Mouse (Mus musculus) forebrain, postnatal 0 days (tissue): ENCODE measurements around the gene Cdh6. TPM values are rescaled to one million over a fixed set of nuclear protein-coding genes. Genes with fewer than 3 reads are reported as not detected.

Source experiments
- ATAC-seq: fragments of 200-750 bp; cut with Nextera tagmentation; 2 replicates; pipeline ENCODE4 v1.8.0; 2017; ENCODE audit warnings: mild to moderate bottlenecking, moderate library complexity
- DNase-seq: peaks from one replicate; pipeline ENCODE4 v3.0.0-alpha.2; 2015
- H3K27ac ChIP-seq: fragments of 300-500 bp; sonication (generic); 2 replicates; pipeline ENCODE4 v1.5.1; 2014; ENCODE audit warnings: low read depth, mild to moderate bottlenecking, antibody characterized with exemption, low read length, moderate library complexity, mixed read lengths
- H3K27me3 ChIP-seq: fragments of 300-500 bp; sonication (generic); 2 replicates; pipeline ENCODE4 v1.6.1; 2014; ENCODE audit warnings: mild to moderate bottlenecking, low read length, mixed read lengths; ENCODE audit not compliant: insufficient read depth
- H3K36me3 ChIP-seq: fragments of 300-500 bp; sonication (generic); 2 replicates; pipeline ENCODE4 v1.6.1; 2014; ENCODE audit warnings: mild to moderate bottlenecking, moderate library complexity; ENCODE audit not compliant: insufficient read depth
- H3K4me1 ChIP-seq: fragments of 300-500 bp; sonication (generic); 2 replicates; pipeline ENCODE4 v1.6.1; 2014; ENCODE audit warnings: antibody characterized with exemption; ENCODE audit not compliant: insufficient read depth
- H3K4me2 ChIP-seq: fragments of 300-500 bp; sonication (generic); 2 replicates; pipeline ENCODE4 v1.6.1; 2014; ENCODE audit warnings: low read depth, mild to moderate bottlenecking, moderate library complexity
- H3K4me3 ChIP-seq: fragments of 300-500 bp; sonication (generic); 2 replicates; pipeline ENCODE4 v1.5.1; 2014; ENCODE audit warnings: low read depth, low read length, mixed read lengths
- H3K9ac ChIP-seq: fragments of 300-500 bp; sonication (generic); 2 replicates; pipeline ENCODE4 v1.6.1; 2014; ENCODE audit warnings: mild to moderate bottlenecking
- H3K9me3 ChIP-seq: fragments of 300-500 bp; sonication (generic); 2 replicates; pipeline ENCODE4 v1.6.1; 2016; ENCODE audit warnings: low read length
- CTCF ChIP-seq: sonication (generic); IDR thresholded peaks from 2 replicates; pipeline ENCODE4 v1.5.1; 2016; ENCODE audit warnings: antibody characterized with exemption, control low read depth, low read depth
- WGBS: fragments of 180-500 bp; shearing (Covaris S2); extraction: QIAGEN DNeasy Blood & Tissue Kit; methylation state at CpG from one replicate; pipeline ENCODE4 v1.1.7; 2014; 5-methylcytosine and 5-hydroxymethylcytosine counted together
- polyA plus RNA-seq: library from polyadenylated mRNA; unstranded; fragments of >200 nt; fragmentation: Nextera tagmentation; extraction: Ambion mirVana; gene quantifications from 2 replicates; pipeline ENCODE4 v1.2.1, GENCODE M21; 2015
- total RNA-seq: library from RNA; depleted of rRNA; stranded (reverse); fragments of >200 nt; gene quantifications from 2 replicates; pipeline ENCODE4 v1.2.3, GENCODE M21; 2014

The Cdh6 gene
- total and polyA plus RNA-seq, 2 experiments from 2014 or later, result 9.8 to 12.1 TPM

DNA sequence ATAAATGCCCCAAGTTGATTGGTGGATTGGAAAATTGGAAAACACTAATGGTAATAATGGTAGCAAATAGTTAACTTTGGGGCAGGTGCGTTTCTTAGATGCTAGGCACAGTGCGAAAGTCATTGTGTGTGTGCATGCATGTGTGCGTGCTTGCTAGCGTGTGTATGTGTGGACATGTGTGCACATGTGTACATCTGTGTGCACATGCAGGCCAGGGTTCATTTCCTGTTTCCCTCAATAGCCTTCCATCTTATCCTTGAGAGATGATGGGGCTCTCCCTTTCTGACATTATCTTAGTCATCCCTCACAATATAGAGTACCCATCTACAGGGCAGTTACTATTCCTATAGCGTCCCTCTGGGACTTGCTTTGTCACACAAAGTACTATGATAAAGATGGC, 17.7 kb downstream of the Cdh6 start:
- ATAC-seq (no peak), DNase-seq (no peak)
- Histone ChIP-seq H3K27me3 (no peaks in the 10 kb centered on the region), H3K4me1 (no peaks in the 10 kb centered on the region), H3K9ac (no peak overlapping the region), H3K4me2 (no peak overlapping the region), H3K4me3 (no peak overlapping the region), H3K27ac (no peak overlapping the region), H3K36me3 (no peaks in the 10 kb centered on the region), H3K9me3 (no peaks in the 10 kb centered on the region)
- TF ChIP-seq CTCF, result no peak
- 91% methylated on average over 5 of the region's 5 CpGs for WGBS

DNA sequence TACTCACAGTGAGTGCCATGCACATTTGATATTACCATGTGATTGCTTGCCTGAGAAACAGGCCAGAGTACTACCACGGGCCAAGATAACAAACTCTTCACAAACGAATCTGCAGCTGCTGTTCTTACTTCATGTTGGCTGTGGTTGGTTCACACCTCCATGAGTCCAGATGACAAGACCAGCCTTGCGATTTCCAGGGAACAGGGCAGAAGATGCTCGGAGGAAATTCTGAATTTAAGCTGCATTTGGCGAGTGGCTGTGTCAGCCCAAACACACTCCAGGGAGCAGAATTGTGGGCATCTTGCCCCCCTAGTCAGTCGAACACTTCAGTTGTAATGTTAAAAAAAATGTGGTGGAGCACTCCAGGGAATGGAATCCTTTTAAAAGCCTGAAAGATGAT, 18.1 kb downstream of the Cdh6 start:
- ATAC-seq (peak; percentile 67), DNase-seq (peak; percentile 43)
- no peak for TF ChIP-seq CTCF
- no peaks in the 10 kb centered on the region for H3K4me1 ChIP-seq
- H3K9me3 ChIP-seq, result no peaks in the 10 kb centered on the region
- WGBS, result 52% methylated on average over 6 of the region's 6 CpGs
- H3K36me3 ChIP-seq, result no peaks in the 10 kb centered on the region
- no peak overlapping the region for H3K4me3 ChIP-seq
- no peak overlapping the region for H3K27ac ChIP-seq
- no peaks in the 10 kb centered on the region for H3K27me3 ChIP-seq
- H3K4me2 ChIP-seq, result no peak overlapping the region
- H3K9ac ChIP-seq, result no peak overlapping the region

DNA sequence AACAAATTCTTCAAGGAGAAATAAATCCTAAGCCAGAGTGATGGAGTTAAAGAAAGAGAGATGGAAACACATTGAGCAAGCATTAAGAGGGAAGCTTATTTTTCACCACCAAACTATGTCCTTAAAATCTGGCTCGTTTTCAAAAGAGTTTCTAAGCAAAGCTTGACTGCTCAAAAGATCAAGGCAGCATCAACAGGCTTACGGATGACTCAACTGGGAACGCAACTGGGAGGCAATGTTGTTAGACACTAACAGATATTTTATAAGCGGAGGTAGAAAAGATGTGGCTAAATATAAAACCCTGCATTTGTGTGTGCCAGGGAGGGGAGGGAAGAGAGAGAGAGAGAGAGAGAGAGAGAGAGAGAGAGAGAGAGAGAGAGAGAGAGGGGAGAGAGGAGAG, 31.5 kb downstream of the Cdh6 start:
- ATAC-seq, result no peak
- Histone ChIP-seq H3K4me1 (no peaks in the 10 kb centered on the region), H3K36me3 (no peaks in the 10 kb centered on the region), H3K27ac (no peak overlapping the region), H3K9me3 (no peaks in the 10 kb centered on the region), H3K4me2 (no peak overlapping the region), H3K4me3 (no peak overlapping the region), H3K27me3 (no peaks in the 10 kb centered on the region), H3K9ac (no peak overlapping the region)
- TF ChIP-seq CTCF, result no peak
- DNase-seq, result no peak
- 61% methylated on average over 4 of the region's 4 CpGs for WGBS

DNA sequence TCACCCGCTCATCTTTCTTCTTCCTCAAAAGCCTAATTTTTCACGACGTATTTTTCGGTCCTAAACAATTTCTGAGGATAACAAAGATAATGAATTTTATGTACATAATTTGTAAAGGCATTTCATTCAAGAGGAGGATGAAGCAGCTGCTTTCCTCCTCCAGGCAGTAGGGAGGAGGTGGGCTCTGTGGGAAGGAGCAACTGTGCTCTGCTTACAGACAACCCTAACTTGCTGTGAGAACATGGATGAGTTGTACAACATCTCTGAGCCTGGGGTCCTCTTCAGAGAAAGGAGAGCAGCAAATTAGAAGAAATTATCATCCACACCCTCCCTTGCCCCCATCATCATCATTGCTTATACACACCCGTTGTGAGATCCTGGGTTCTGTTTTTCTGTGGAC, 33.8 kb downstream of the Cdh6 start:
- TF ChIP-seq CTCF, result no peak
- no peaks in the 10 kb centered on the region for H3K36me3 ChIP-seq
- no peaks in the 10 kb centered on the region for H3K9me3 ChIP-seq
- H3K27ac ChIP-seq, result no peak overlapping the region
- 50% methylated on average over 5 of the region's 5 CpGs for WGBS
- no peak for DNase-seq
- no peaks in the 10 kb centered on the region for H3K4me1 ChIP-seq
- H3K9ac ChIP-seq, result no peak overlapping the region
- H3K4me2 ChIP-seq, result no peak overlapping the region
- no peak overlapping the region for H3K4me3 ChIP-seq
- ATAC-seq, result no peak
- no peaks in the 10 kb centered on the region for H3K27me3 ChIP-seq

DNA sequence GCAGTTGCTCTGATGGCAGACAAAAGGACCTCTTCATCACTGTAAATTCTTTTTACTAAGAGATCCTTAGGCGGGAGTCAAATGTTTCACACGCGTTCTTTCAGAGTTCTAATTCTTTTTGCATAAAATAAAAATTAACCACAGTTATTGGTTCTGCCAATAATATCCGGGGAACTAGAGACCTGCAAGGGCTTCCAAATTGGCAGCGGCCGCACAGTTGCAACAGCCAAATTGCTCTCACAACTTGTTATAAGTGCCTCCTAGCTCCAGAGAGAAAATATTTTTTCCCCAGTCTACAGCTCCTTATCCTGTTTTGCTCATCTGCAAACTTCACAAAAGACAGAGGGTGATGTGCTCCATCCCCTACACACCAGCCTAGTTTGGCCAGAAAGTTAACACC, 36.3 kb downstream of the Cdh6 start:
- H3K4me3 ChIP-seq, result no peak overlapping the region
- H3K4me1 ChIP-seq, result no peaks in the 10 kb centered on the region
- no peaks in the 10 kb centered on the region for H3K36me3 ChIP-seq
- no peak overlapping the region for H3K9ac ChIP-seq
- H3K27me3 ChIP-seq, result no peaks in the 10 kb centered on the region
- no peak overlapping the region for H3K4me2 ChIP-seq
- H3K9me3 ChIP-seq, result no peaks in the 10 kb centered on the region
- 55% methylated on average over 6 of the region's 6 CpGs for WGBS
- H3K27ac ChIP-seq, result no peak overlapping the region
- no peak for ATAC-seq
- TF ChIP-seq CTCF, result no peak
- peak; percentile 32 for DNase-seq

DNA sequence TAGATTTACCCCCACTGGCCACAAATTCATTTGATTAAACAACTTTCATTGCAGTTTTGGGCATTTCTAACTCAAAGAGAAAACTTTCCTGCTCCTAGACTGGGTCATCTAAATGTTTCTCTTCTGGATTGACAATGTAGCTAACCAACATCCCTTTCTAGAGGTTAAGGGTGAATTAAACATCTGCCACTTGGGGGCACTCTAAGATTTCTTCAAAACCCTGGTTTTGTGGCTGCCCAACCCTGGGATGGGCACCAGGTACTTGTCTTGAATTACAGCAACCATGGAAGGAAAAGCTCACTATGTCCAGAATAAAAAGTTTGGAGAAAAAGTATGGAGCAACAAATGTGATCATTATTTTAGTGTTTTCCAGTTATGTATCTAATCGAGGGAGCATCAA, 39.4 kb downstream of the Cdh6 start:
- peak; percentile 38; the same call in 1 of the 2 replicates for TF ChIP-seq CTCF
- Histone ChIP-seq H3K9me3 (no peaks in the 10 kb centered on the region), H3K27ac (no peak overlapping the region), H3K27me3 (no peaks in the 10 kb centered on the region), H3K36me3 (no peaks in the 10 kb centered on the region), H3K4me3 (no peak overlapping the region), H3K4me1 (no peaks in the 10 kb centered on the region), H3K9ac (no peak overlapping the region), H3K4me2 (no peak overlapping the region)
- DNase-seq (peak; percentile 36), ATAC-seq (no peak)
- WGBS, result 62% methylated on average over 1 of the region's 1 CpGs

DNA sequence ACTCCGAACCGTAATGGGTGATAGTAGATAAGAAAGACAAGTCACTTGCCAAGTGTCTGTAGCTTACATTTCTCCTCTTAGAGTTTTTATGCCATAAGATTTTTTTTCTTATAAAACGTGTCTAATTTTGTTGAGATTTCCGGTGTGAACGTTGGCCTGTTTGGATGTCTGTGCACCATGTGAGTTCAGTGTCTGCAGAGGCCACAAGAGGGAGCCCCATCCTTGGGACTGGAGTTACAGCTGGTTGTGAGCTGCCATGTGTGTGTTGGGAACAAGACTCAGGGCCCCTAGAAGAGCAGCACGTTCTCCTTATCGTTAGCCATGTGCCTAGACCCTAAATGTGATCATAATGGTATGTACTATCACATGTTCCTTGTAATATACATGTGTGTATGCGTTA, 40.1 kb downstream of the Cdh6 start:
- Histone ChIP-seq H3K9me3 (no peaks in the 10 kb centered on the region), H3K4me1 (no peaks in the 10 kb centered on the region), H3K27ac (no peak overlapping the region), H3K36me3 (no peaks in the 10 kb centered on the region), H3K27me3 (no peaks in the 10 kb centered on the region), H3K9ac (no peak overlapping the region), H3K4me3 (no peak overlapping the region), H3K4me2 (no peak overlapping the region)
- DNase-seq, result no peak
- 96% methylated on average over 8 of the region's 8 CpGs for WGBS
- no peak for ATAC-seq
- TF ChIP-seq CTCF, result no peak; the same call in 1 of the 2 replicates

DNA sequence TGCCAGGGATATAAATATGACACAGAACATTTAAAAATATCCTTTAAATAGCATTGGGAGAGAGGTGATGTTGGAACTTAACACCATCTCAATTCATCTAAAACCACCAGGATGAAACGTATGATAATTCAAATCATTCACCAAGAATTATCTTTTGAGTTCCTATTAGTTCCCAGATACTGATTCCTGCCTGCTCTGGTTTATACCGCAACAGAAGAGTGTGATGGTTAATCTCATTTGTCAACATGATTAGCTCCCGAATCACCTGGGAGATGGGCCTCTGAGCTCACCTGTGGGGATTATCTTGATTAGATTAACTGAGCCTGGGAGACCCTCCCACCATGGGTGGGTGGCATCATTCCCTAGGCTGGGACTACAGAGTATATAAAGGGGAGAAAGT, 41.0 kb downstream of the Cdh6 start:
- no peak for ATAC-seq
- H3K4me1 ChIP-seq, result no peaks in the 10 kb centered on the region
- 89% methylated on average over 3 of the region's 3 CpGs for WGBS

More for the DNA sequence above, 41.0 kb downstream of the Cdh6 start:
- DNase-seq, result no peak
- H3K9me3 ChIP-seq, result no peaks in the 10 kb centered on the region
- H3K27me3 ChIP-seq, result no peaks in the 10 kb centered on the region
- no peak overlapping the region for H3K27ac ChIP-seq
- no peaks in the 10 kb centered on the region for H3K36me3 ChIP-seq
- H3K4me3 ChIP-seq, result no peak overlapping the region
- TF ChIP-seq CTCF, result no peak
- no peak overlapping the region for H3K4me2 ChIP-seq
- H3K9ac ChIP-seq, result no peak overlapping the region
